Mouse (Mus musculus) gastrocnemius, postnatal 14 days (tissue): ENCODE results near the gene Oxct1. TPM values are rescaled to one million over a fixed set of nuclear protein-coding genes. Genes with fewer than 3 reads are reported as not detected.

Source experiments
- total RNA-seq, 2 experiments: library from RNA; stranded (reverse); gene quantifications; 2 replicates each; pipeline ENCODE4 v1.2.3; 2021

Oxct1 gene
- total RNA-seq, 2 experiments from 2014 or later = 109 to 140 TPM

Other genes starting within 250 kb of the Oxct1 start
- 1 to 10 TPM; 5.0 to 5.1 TPM for gene Fbxo4, start 46.8 kb upstream of the Oxct1 start, total RNA-seq
- gene AW549877, start 30.6 kb upstream of the Oxct1 start, total RNA-seq = 10 to 100 TPM; 11.0 to 13.2 TPM